Mouse (Mus musculus) brain, embryonic 14.5 days (tissue): ENCODE measurements at regions not wholly inside any gene's neighbourhood (a gene's known extent, or its start where the extent isn't known, plus 50 kb on each side); places are given as distances from the start of the nearest gene placed in this dataset.

Experiments
- CTCF ChIP-seq: fragments of 200-500 bp; IDR thresholded peaks from 2 replicates; pipeline ENCODE4 v1.5.1; 2012; ENCODE audit warnings: inconsistent platforms, mild to moderate bottlenecking, moderate library complexity, borderline replicate concordance; ENCODE audit not compliant: insufficient read depth, insufficient read length; ENCODE audit errors: extremely low read depth
- POLR2A ChIP-seq: fragments of 200-500 bp; IDR thresholded peaks from 2 replicates; pipeline ENCODE4 v1.6.1; 2012; ENCODE audit warnings: mild to moderate bottlenecking, inconsistent platforms, borderline replicate concordance; ENCODE audit not compliant: poor library complexity, insufficient read depth, insufficient read length, severe bottlenecking; ENCODE audit errors: extremely low read depth

DNA sequence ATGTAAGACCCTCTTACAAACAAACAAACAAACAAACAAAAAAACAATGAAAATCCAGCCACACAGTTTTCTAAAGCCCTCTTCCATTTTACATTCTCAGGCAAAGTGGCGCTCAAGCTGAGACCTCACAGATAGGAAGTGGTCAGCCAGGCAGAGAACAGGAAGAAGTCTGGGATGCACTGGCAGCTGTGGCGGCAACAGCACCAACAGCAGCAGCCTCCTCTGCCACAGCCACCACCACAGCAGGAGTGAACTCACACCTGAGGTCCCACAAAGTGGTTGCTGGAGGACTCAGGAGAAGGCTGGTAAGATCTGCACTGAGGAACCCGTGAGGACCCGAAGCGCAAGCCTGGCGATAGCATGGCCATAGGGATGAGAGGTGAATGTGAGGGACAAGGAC lies 156.3 kb downstream of the Grm4 start:
- TF ChIP-seq CTCF: no peak
- no peak for TF ChIP-seq POLR2A
